Mouse (Mus musculus) kidney, postnatal 36 days (tissue): ENCODE results near the gene Pde5a.

ENCODE experiments used
- DNase-seq, 2 experiments: peaks; one replicate each; pipeline ENCODE4 v3.0.0; 2021 to 2022; ENCODE audit warnings: mixed read lengths in 2 of 2

Gene Pde5a

DNA sequence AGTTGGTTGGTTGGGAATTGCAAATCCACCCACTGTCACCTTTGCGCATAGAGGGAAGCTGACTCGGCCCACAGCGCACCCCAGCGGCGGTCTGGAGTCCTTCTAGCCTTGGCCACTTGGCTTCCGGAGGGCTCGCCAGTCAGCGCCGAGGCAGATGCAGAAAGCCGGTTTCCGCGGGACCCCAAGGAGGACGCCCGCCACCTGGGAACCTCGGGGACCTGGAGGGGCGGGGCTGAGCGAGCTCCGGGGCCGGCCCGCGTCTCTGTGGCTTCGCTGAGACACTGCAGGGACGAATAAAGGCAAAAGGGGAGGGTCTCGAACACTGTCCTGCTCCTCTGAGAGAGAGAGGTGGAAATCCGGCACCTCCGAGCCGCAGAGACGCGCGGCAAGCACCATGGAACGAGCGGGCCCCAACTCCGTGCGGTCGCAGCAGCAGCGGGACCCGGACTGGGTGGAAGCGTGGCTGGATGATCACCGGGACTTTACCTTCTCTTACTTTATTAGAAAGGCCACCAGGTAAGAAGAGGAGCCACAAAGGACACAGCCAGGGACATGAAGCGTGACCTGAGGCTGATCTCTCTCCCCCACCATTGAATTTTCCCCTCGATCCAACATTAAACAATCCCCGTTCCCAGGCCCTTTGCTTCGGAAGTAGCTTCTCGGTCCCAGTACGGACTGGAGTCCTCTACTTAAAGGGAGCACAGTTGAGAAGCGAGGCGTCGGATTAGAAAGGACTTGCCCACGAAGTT is at the start of gene Pde5a:
Pde5a (plus strand) TSS at position 96 of the 749 bp plus-strand sequence.
- DNase-seq: peak; percentile 73 to 93

DNA sequence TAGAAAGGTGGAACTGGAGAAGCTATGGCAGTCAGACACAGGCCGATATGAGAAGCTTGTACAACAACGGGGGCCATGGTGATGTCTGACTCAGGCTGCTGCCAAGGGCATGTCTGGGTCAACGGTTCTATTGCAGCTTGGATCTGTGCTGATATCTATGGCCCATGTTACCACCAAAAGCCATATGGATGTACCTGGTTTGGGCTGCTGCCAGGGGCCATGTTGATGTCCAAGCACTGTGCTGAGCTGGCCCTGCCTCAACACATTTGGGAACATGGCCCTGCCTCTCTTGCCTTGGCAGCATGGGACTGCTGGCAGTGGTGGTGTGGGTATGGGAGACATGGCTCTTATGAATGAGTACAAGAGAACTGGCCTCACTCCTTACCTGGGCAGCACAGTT is 47.9 kb upstream of the Pde5a start:
- no peak for DNase-seq

GRCm38 (mm10) chr3:122682352-122682751 is 46.4 kb upstream of the Pde5a start:
- DNase-seq: no peak

- peak in 1 of 2 experiments; percentile 1 for DNase-seq
Measured at GRCm38 (mm10) chr3:122684832-122685231, 43.9 kb upstream of the Pde5a start.

DNA sequence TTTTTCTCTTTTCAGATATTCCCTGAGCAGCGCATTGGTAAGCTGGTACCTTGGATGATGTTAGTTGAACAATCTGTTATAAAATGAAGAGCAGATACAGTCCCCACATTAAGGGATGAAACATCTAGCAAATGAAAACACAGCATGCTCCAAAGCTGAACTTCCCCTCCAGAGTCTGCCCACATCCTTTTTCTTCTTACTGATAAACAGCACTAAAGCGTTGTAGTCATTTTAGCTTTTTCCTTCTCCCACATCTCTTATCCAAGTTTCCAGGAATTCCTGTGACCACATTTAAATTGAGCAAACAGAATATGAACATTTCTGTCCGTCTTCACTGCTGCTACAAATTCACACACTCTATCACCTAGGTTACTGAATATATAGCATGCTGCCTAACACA is 35.7 kb upstream of the Pde5a start:
- no peak for DNase-seq

DNA sequence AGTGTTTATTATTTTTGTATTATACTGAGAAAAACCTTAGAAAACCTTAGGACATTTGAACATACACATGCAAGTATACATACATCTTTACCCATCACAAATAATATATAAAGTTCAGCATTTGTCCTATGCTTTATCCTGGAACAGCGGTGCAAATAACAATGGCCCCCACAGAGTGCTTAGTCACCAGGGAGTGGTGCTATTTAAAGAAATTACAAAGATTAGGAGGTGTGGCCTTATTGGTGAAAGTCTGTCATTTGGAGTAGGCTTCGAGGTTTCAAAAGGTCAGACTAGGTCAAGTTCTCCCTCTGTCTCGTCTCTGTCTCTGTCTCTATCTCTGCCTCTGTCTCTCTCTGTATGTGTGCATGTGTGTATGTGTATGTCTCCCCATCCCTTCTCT is 32.9 kb upstream of the Pde5a start:
- DNase-seq: no peak

DNA sequence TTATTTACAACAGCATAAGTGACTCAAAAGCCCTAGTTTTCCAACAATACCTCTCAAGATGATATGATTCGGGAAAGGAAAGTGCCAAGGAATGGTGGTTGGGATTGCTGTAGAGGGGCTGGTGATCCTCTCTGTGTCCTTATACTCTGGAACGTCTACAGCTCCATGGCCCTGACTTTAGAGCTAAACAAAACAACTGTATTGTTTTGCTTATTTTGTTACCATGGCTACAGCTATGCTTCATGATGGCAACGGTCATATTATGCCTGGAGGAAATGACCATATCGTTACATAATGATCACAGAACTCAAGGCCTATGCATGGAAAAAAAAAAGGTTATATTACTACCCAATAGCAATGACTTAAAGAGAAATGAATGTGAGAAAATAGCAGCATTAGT is 32.1 kb upstream of the Pde5a start:
- no peak for DNase-seq

GRCm38 (mm10) chr3:122704209-122704608 is 24.5 kb upstream of the Pde5a start:
- no peak for DNase-seq

DNA sequence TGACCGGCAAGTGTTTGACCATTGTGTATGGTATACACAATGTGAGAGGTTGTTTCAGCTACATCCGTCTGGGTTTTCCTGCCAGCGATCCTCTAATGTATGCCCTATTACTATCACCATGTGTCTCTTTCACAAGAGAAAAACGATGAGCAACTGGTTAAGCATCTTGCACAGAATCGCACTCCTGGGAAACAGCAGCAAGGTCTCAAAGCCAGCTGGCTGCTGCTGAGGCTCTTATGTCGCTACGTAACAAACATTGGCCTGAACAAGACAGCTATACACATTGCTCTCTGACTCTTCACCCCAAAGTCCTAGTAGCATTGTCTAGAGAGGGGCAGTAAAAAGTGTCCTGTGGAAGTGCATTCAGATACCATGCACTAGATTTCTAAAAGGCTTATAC is 23.5 kb upstream of the Pde5a start:
- DNase-seq: no peak

- DNase-seq: no peak
Measured at GRCm38 (mm10) chr3:122708485-122708884, 20.3 kb upstream of the Pde5a start.

DNA sequence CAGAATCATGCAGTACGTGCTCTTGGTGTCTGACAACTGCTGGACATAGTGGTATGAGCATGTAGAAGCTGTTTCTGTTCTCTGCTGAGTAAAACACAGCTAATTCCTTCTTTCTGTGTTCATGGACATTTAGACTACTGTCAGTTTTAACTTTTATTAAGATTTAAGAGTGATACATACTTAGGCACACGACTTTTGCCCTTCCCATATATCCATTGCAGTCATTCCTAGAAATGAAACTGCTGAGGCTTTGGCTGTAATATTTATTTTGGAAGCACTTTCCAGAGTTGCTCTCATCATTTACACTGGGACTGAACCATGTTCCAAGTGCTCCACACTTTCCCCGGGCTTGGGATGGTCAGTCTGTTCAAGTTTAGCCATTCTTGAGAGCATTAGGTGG is 18.6 kb upstream of the Pde5a start:
- peak in 1 of 2 experiments; percentile 2 for DNase-seq

DNA sequence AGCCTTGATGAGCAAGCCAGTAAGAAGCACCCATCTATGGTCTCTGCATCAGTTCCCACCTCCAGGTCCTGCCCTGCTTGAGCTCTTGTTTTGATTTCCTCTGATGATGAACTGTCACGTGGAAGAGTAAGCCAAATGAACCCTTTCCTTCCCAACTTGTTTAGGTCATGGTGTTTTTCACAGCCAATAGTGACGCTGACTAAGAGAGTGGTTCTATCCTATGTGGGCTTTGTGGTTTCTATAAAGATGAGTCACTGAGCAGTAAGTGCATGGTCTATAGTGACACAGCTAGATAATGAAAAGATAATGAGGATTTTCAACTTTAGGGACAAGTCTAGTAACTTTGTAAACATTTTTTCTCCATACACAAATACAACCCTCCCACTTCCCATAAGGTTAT is 10.1 kb upstream of the Pde5a start:
- DNase-seq: no peak

DNA sequence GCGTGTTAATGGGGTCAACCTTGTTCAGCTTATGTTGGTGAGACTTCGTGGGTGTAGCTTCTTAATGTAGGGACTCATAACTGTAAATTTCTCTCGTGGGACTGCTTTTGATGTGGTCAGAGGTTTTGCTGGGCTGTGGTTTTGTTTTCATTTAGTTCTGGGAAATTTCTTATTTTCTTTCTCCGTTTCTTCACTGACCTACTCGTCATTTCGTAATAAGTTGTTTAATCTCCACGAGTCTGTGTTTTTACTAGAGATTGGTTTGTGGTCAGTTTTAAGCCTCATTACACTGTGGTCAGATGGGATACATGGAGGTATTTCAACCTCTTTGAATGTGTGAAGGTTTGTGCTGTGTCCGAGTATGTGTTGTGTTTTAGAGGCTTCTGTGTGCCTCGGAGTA is 7.2 kb upstream of the Pde5a start:
- DNase-seq: no peak

- DNase-seq: peak in 1 of 2 experiments; percentile 24
Measured at GRCm38 (mm10) chr3:122729601-122729959, 833 bp downstream of the Pde5a start.

DNA sequence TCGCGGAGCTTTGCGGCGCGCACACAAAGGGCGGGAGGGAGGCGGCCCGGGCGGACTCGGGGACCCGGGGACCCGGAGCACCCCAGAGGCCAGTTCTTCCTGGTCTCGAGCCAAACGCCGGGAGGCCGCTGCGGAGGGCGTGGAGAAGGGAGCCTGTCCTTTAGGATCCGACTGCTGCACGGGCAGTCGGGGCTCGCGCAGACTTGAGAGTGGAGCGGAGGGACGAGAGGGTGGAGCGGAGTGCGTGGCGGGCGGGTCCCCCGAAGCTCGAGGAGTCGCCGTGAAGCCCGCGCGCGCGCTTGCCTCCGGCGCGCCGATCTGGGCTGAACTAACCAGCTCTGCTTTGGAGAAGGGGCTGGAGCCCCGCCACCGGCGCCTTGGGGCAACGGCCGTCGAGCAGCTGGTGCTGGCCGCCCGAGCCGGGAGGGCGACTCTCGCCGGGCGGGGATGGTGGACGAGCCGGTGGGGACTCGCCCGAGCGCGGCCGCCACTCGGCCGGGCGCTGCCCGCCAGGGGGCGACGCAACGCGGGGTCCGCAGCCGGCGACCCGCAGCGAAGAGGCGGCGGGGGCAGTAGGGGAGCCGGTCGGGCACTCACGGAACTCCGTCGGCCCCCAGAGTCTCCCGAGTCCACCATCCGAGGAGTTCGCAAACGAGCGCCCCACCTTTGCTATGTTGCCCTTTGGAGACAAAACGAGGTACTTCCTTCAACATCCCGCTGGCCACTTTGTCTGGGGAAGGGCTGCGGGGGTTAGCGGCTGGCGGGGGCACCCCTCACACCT is 1.4 kb downstream of the Pde5a start:
- peak; percentile 53 to 83 for DNase-seq

- DNase-seq: no peak
Measured at GRCm38 (mm10) chr3:122730741-122731235, 2.0 kb downstream of the Pde5a start.

GRCm38 (mm10) chr3:122733806-122734205 is 5.1 kb downstream of the Pde5a start:
- no peak for DNase-seq

- no peak for DNase-seq
Measured at GRCm38 (mm10) chr3:122734329-122734728, 5.6 kb downstream of the Pde5a start.

DNA sequence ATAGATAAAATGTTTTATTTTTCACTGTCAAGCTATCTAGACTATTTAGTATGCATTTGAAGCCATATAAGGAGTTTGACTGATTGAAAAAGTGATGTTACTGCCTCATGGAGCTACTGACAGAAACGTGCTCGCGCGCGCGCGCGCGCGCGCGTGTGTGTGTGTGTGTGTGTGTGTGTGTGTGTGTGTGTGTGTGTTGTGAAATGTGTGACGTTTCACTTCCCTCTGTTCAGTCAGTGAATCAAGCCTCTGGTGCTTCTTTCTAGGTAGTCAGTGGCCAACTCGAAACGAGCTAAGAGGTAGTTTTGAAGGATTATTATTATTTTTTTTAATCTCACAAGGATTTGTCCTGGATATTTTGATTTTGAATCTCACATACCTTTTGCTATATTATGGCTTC is 10.7 kb downstream of the Pde5a start:
- no peak for DNase-seq

DNA sequence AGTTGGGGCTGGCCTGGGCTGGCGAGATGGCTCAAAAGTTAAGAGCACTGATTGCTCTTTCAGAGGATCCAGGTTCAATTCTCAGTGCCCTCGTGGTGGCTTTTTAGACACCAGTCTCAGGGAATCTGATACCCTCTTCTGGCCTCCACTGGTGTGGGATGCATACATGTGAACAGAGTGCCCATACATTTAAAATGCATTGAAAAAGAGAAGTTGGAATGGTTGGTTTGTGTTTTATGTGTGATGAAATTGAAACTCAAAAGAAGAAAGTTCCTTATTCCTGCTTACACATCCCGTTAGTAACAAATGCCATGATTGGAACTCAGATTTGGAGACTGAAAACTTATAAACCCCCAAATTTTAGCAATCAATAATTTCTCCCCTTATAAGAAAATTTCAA is 15.5 kb downstream of the Pde5a start:
- no peak for DNase-seq

DNA sequence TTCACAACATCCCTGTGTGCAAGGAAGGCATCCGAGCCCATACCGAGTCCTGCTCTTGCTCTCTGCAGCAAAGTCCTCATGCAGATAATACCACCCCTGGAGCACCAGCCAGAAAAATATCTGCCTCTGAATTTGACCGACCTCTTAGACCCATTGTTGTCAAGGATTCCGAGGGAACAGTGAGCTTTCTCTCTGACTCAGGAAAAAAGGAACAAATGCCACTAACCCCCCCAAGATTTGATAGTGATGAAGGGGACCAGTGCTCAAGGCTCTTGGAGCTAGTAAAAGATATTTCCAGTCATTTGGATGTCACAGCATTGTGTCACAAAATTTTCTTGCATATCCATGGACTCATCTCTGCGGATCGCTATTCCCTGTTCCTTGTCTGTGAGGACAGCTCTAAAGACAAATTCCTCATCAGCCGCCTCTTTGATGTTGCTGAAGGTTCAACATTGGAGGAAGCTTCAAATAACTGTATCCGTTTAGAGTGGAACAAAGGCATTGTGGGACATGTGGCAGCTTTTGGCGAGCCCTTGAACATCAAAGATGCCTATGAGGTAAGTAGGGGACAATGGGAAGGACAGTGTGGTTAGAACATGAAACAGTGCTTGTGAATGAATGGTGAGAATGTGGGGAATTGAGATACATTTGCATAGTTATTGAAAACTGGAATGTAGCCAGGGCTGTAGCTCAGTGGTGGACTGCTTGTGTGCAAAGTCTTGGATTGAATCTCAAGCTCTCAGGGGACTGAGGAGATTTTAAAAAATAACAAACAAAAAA is 19.4 kb downstream of the Pde5a start:
- DNase-seq: no peak

DNA sequence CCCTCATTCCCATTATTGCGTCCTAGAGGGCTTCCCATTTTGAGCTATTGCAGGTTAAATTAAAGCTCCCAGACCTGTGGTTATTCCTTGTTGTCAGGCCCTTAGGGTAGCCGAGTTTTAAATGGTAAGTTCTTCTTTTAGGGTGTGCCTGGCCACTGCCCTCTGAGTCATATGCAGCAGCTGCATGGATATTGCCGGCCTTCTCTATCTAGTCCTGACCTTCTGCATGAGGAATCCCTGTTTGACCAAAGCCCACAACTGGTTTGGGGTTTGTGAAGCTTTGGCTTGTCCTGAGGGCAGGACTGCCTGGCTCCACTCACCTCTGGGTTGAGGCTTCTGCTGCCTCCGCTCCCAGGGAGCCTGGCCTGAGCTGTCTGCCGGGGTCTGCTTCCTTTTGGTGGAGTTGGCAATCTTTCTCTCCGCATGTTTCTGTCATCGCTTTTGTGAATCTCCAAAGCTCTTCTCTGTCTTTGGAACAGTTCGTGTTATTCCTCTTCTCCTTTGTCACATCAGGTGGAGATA is 34.6 kb downstream of the Pde5a start:
- DNase-seq: no peak

DNA sequence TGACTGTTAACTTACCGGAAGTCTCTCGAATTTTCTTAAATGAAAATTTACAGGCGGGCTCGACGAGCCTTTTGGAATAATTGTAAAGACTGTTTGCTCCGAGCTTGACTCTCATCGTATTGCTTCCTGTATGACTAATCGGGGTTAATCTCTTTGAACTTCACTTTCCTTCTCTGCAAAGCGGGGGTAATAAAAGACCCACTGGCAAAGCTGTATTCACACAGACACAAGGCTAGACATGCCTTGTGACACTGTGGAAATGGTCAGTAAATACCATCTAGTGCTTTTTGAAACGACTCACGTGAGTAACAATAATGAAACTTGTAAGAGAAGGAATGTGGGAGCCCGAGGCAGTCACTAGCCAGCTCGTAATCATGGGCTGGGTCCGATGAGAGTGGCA is 35.0 kb downstream of the Pde5a start:
- no peak for DNase-seq
